Mouse (Mus musculus) forebrain, embryonic 14.5 days (tissue): ENCODE results near the gene Tsr1. TPM values are rescaled to one million over a fixed set of nuclear protein-coding genes. Genes with fewer than 3 reads are reported as not detected.

Experiments
- ATAC-seq: fragments of 200-750 bp; cut with Nextera tagmentation; 2 replicates; pipeline ENCODE4 v1.8.0; 2017; ENCODE audit warnings: mild to moderate bottlenecking, moderate library complexity
- DNase-seq: peaks from one replicate; pipeline ENCODE4 v3.0.0-alpha.2; 2015; ENCODE audit warnings: low spot score
- H3K27ac ChIP-seq: fragments of 300-500 bp; sonication (generic); 2 replicates; pipeline ENCODE4 v1.5.1; 2014; ENCODE audit warnings: low read depth, mild to moderate bottlenecking, control low read depth, low read length, moderate library complexity
- H3K27me3 ChIP-seq: fragments of 300-500 bp; sonication (generic); replicated peaks from 2 replicates; pipeline ENCODE4 v1.6.1; 2014; ENCODE audit warnings: low read length, control low read depth, mixed read lengths; ENCODE audit not compliant: control insufficient read depth, insufficient read depth
- H3K36me3 ChIP-seq: fragments of 300-500 bp; sonication (generic); 2 replicates; pipeline ENCODE4 v1.6.1; 2014; ENCODE audit warnings: low read length, control low read depth; ENCODE audit not compliant: control insufficient read depth, insufficient read depth
- H3K4me1 ChIP-seq: fragments of 300-500 bp; sonication (generic); 2 replicates; pipeline ENCODE4 v1.6.1; 2014; ENCODE audit warnings: antibody characterized with exemption, low read length, control low read depth; ENCODE audit not compliant: control insufficient read depth, insufficient read depth
- H3K4me2 ChIP-seq: fragments of 300-500 bp; sonication (generic); 2 replicates; pipeline ENCODE4 v1.6.1; 2014; ENCODE audit warnings: mild to moderate bottlenecking, control low read depth, low read length
- H3K4me3 ChIP-seq: fragments of 300-500 bp; sonication (generic); 2 replicates; pipeline ENCODE4 v1.5.1; 2014; ENCODE audit warnings: low read depth, low read length, control low read depth
- H3K9ac ChIP-seq: fragments of 300-500 bp; sonication (generic); 2 replicates; pipeline ENCODE4 v1.6.1; 2014; ENCODE audit warnings: mild to moderate bottlenecking, low read length, control low read depth, moderate library complexity
- H3K9me3 ChIP-seq: fragments of 300-500 bp; sonication (generic); replicated peaks from 2 replicates; pipeline ENCODE4 v1.6.1; 2016; ENCODE audit warnings: low read length, control low read depth, mixed read lengths; ENCODE audit not compliant: control insufficient read depth
- WGBS: fragments of 180-500 bp; shearing (Covaris S2); extraction: QIAGEN DNeasy Blood & Tissue Kit; methylation state at CpG from one replicate; pipeline ENCODE4 v1.1.7; 2014; 5-methylcytosine and 5-hydroxymethylcytosine counted together
- polyA plus RNA-seq: library from polyadenylated mRNA; unstranded; fragments of >200 nt; fragmentation: Nextera tagmentation; extraction: Ambion mirVana; gene quantifications from 2 replicates; pipeline ENCODE4 v1.2.1, GENCODE M21; 2014

Gene Tsr1
- polyA plus RNA-seq, 1 experiment from 2014 or later: 33.2 TPM

- H3K4me1 ChIP-seq: peaks cover 8% of the 10 kb centered on the region
- no peak for ATAC-seq
- DNase-seq: no peak
- peaks cover 28% of the 10 kb centered on the region for H3K36me3 ChIP-seq
- H3K9ac ChIP-seq: no peak overlapping the region
- no peaks in the 10 kb centered on the region for H3K27me3 ChIP-seq
- no peaks in the 10 kb centered on the region for H3K9me3 ChIP-seq
- 88% methylated on average over 13 of the region's 13 CpGs for WGBS
- no peak overlapping the region for H3K27ac ChIP-seq
- no peak overlapping the region for H3K4me2 ChIP-seq
- no peak overlapping the region for H3K4me3 ChIP-seq
Observed at GRCm38 (mm10) chr11:74868046-74868760, 29.7 kb upstream of the Tsr1 start.

DNA sequence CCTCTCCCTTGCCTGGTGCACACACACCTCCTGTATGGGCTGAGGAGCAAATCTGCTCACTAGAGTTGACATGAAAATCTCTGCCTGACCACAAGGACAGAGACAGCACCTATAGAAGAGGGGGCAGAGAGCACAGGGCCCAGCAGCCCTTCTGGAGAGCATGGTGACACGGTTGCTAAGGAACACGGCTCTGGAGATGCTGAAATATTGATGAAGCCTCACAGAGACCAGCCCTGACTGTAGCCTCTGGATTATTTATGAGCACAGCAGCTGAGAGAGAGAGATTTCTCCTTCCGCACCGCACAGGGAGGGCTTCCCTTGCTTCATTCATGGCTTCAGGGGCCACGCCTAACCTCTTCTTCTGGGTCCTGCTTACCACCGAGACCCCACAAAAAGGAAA is 28.3 kb upstream of the Tsr1 start:
- Histone ChIP-seq H3K4me3 (no peak overlapping the region), H3K27ac (no peak overlapping the region), H3K9ac (no peak overlapping the region), H3K4me1 (peaks cover 8% of the 10 kb centered on the region), H3K4me2 (no peak overlapping the region), H3K27me3 (no peaks in the 10 kb centered on the region), H3K36me3 (peaks cover 26% of the 10 kb centered on the region), H3K9me3 (no peaks in the 10 kb centered on the region)
- DNase-seq: no peak
- ATAC-seq: no peak
- 87% methylated on average over 6 of the region's 6 CpGs for WGBS

DNA sequence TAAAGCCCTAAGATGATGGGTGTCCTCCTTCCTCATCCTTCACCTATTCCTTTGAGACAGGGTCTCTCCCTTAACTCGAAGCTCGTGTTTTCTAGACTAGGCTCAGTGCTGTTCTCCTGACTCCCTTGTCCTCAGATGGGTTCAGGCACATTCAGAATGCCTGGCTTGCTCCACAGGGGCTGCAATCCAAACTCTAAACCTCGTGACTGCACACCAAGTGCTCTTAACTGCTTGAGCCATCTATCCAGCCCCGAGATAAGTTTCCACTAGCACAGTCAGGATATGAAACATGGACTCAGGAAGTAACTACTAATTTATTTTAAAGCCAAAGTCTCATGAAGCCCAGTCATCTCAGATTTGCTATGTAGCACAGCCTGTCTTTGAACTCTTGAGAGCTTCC is 27.3 kb upstream of the Tsr1 start:
- Histone ChIP-seq H3K4me3 (no peak overlapping the region), H3K9me3 (no peaks in the 10 kb centered on the region), H3K9ac (no peak overlapping the region), H3K36me3 (peaks cover 20% of the 10 kb centered on the region), H3K27ac (no peak overlapping the region), H3K4me1 (peaks cover 8% of the 10 kb centered on the region), H3K27me3 (no peaks in the 10 kb centered on the region), H3K4me2 (no peak overlapping the region)
- ATAC-seq (no peak), DNase-seq (no peak)
- 83% methylated on average over 4 of the region's 4 CpGs for WGBS

- Histone ChIP-seq H3K4me2 (0 out of 2 replicates have a peak overlapping the region, but pooled peaks have one; percentile 15), H3K27me3 (no peaks in the 10 kb centered on the region), H3K9ac (peak overlapping the region; percentile 30; the same call in 1 of the 2 replicates), H3K27ac (peak overlapping the region; percentile 64; the same call in 1 of the 2 replicates), H3K4me1 (peaks cover 8% of the 10 kb centered on the region), H3K9me3 (no peaks in the 10 kb centered on the region), H3K4me3 (no peak overlapping the region), H3K36me3 (peaks cover 20% of the 10 kb centered on the region)
- DNase-seq (peak; percentile 64), ATAC-seq (no peak)
- WGBS: 13% methylated on average over 12 of the region's 12 CpGs
Observed at GRCm38 (mm10) chr11:74870991-74871622, 26.8 kb upstream of the Tsr1 start.

DNA sequence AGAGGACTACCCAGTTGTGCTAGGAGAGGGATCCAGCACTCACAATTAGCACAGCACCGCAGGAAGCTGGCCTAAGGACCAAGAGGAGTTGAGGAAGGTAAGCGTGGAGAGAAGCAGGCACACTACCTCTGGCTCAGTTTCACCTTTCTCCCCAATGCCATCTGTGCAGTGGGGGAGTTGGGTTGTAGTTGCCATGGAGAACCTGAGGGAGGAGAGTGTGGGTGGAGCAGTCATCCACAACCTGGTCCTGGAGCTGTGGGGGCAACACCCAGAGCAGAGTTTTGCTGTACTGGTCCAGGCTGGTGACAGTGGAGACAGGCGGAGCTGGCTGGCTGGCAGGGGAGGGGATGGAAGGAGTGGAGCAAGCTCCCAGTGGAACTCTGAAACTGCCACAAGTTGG is 23.2 kb upstream of the Tsr1 start:
- WGBS: 58% methylated on average over 3 of the region's 3 CpGs
- no peak overlapping the region for H3K4me3 ChIP-seq
- H3K9ac ChIP-seq: no peak overlapping the region
- no peak overlapping the region for H3K27ac ChIP-seq
- H3K4me1 ChIP-seq: peaks cover 22% of the 10 kb centered on the region
- H3K27me3 ChIP-seq: no peaks in the 10 kb centered on the region
- no peaks in the 10 kb centered on the region for H3K36me3 ChIP-seq
- no peaks in the 10 kb centered on the region for H3K9me3 ChIP-seq
- DNase-seq (no peak), ATAC-seq (no peak)
- H3K4me2 ChIP-seq: no peak overlapping the region

- H3K9ac ChIP-seq: peak overlapping the region; percentile 29; the same call in 1 of the 2 replicates
- no peaks in the 10 kb centered on the region for H3K36me3 ChIP-seq
- ATAC-seq (peak; percentile 94), DNase-seq (peak; percentile 90)
- peak overlapping the region; percentile 70 for H3K27ac ChIP-seq
- 1% methylated on average over 9 of the region's 9 CpGs for WGBS
- peaks cover 14% of the 10 kb centered on the region for H3K4me1 ChIP-seq
- peak overlapping the region; percentile 2; the same call in 1 of the 2 replicates for H3K4me3 ChIP-seq
- peak overlapping the region; percentile 37 for H3K4me2 ChIP-seq
- H3K9me3 ChIP-seq: no peaks in the 10 kb centered on the region
- no peaks in the 10 kb centered on the region for H3K27me3 ChIP-seq
Observed at GRCm38 (mm10) chr11:74876801-74877200, 21.1 kb upstream of the Tsr1 start.

DNA sequence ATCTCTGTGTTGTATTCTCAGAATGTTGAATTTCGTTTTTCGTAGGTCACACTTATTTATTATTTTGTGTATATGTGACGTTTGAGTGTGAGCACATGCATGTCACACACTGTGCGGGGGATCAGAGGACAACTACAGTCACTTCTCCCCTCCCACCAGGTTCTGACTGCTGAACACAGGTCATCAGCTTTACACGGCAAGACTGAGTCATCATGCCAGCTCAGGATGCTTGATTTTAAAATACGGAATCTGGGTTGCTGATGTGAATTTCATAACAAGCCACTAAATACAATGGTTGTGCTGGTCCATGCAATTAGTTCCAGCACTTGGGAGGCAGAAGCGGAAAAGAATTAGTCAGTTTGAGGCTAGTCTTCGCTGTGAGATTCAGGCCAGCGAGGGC is 16.9 kb upstream of the Tsr1 start:
- 91% methylated on average over 9 of the region's 9 CpGs for WGBS
- H3K27ac ChIP-seq: no peak overlapping the region

DNA sequence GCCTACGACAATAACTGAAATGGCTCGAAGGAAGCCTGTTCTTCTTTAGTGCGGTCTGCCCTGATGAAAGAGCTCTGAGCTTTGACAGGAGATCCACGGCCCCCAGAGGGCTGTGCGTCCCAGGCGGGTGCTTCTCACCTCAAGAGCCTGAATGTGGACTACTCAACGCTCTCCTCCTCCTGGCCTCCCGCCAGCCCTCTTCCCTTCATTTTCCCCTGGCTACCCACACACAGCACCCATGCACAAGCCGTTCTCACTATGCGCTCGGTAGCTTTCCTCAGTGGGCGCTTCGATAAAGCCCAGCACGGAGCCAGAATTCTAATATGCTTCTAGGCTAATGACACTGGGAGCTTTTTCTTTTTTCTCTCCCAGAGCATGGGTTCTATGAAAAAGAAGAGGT is 15.9 kb upstream of the Tsr1 start:
- Histone ChIP-seq H3K9ac (peak overlapping the region; percentile 40; the same call in 1 of the 2 replicates), H3K4me2 (no peak overlapping the region), H3K27ac (peak overlapping the region; percentile 24; the same call in 1 of the 2 replicates)

More for the DNA sequence above, 16.9 kb upstream of the Tsr1 start:
- no peak overlapping the region for H3K4me3 ChIP-seq
- H3K9me3 ChIP-seq: no peaks in the 10 kb centered on the region
- ATAC-seq (no peak), DNase-seq (no peak)
- peaks cover 14% of the 10 kb centered on the region for H3K4me1 ChIP-seq
- H3K27me3 ChIP-seq: no peaks in the 10 kb centered on the region
- no peak overlapping the region for H3K9ac ChIP-seq
- H3K36me3 ChIP-seq: no peaks in the 10 kb centered on the region
- no peak overlapping the region for H3K4me2 ChIP-seq

DNA sequence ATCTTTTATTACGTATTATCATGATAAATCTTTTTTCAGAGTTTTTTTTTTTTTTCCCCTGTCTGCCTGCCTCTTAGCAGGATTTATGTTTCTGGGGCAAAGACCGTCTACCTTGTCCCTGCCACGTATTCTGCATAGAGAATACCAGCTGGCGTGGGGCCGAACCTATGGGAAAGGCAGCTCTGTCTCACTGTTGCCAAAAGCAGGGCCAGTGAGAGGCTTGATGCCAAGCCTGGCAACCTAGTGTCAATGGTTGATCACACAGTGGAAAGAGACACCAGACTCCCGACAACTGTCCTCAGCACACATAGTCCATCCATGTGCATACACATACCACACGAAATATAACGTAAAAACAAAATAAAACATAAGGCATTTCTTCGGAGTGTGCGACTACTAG is 14.8 kb upstream of the Tsr1 start:
- ATAC-seq (no peak), DNase-seq (peak; percentile 41)
- no peaks in the 10 kb centered on the region for H3K36me3 ChIP-seq
- no peak overlapping the region for H3K4me3 ChIP-seq
- no peak overlapping the region for H3K4me2 ChIP-seq
- H3K4me1 ChIP-seq: no peaks in the 10 kb centered on the region
- no peaks in the 10 kb centered on the region for H3K9me3 ChIP-seq
- no peak overlapping the region for H3K27ac ChIP-seq
- no peak overlapping the region for H3K9ac ChIP-seq
- 92% methylated on average over 10 of the region's 10 CpGs for WGBS
- no peaks in the 10 kb centered on the region for H3K27me3 ChIP-seq

More for the DNA sequence above, 15.9 kb upstream of the Tsr1 start:
- H3K36me3 ChIP-seq: no peaks in the 10 kb centered on the region
- 57% methylated on average over 14 of the region's 14 CpGs for WGBS
- peak; percentile 19 for DNase-seq
- H3K9me3 ChIP-seq: no peaks in the 10 kb centered on the region
- H3K27me3 ChIP-seq: no peaks in the 10 kb centered on the region
- ATAC-seq: no peak
- H3K4me1 ChIP-seq: peaks cover 5% of the 10 kb centered on the region
- no peak overlapping the region for H3K4me3 ChIP-seq
